Mouse (Mus musculus) heart, embryonic 13.5 days (tissue): Measurements from ENCODE around the gene Topaz1. TPM values are rescaled to one million over a fixed set of nuclear protein-coding genes. Genes with fewer than 3 reads are reported as not detected.

Experiments used
- ATAC-seq: fragments of 200-750 bp; cut with Nextera tagmentation; 2 replicates; pipeline ENCODE4 v1.8.0; 2017; ENCODE audit warnings: moderate TSS enrichment; ENCODE audit not compliant: insufficient number of reproducible peaks, low FRiP score, low TSS enrichment; ENCODE audit errors: extremely low read depth
- H3K27ac ChIP-seq: fragments of 300-500 bp; sonication (generic); replicated peaks from 2 replicates; pipeline ENCODE4 v1.5.1; 2015; ENCODE audit warnings: moderate library complexity, mild to moderate bottlenecking, inconsistent platforms
- H3K27me3 ChIP-seq: fragments of 300-500 bp; sonication (generic); replicated peaks from 2 replicates; pipeline ENCODE4 v1.6.1; 2015; ENCODE audit warnings: mild to moderate bottlenecking, inconsistent platforms
- H3K36me3 ChIP-seq: fragments of 300-500 bp; sonication (generic); 2 replicates; pipeline ENCODE4 v1.6.1; 2015; ENCODE audit warnings: mild to moderate bottlenecking, inconsistent platforms
- H3K4me1 ChIP-seq: fragments of 300-500 bp; sonication (generic); 2 replicates; pipeline ENCODE4 v1.6.1; 2015; ENCODE audit warnings: inconsistent platforms
- H3K4me2 ChIP-seq: fragments of 300-500 bp; sonication (generic); 2 replicates; pipeline ENCODE4 v1.6.1; 2015; ENCODE audit warnings: inconsistent platforms, mild to moderate bottlenecking, moderate library complexity
- H3K4me3 ChIP-seq: fragments of 300-500 bp; sonication (generic); 2 replicates; pipeline ENCODE4 v1.5.1; 2015; ENCODE audit warnings: moderate library complexity, mild to moderate bottlenecking, inconsistent platforms
- H3K9ac ChIP-seq: fragments of 300-500 bp; sonication (generic); 2 replicates; pipeline ENCODE4 v1.6.1; 2015; ENCODE audit warnings: inconsistent platforms, mild to moderate bottlenecking, moderate library complexity
- H3K9me3 ChIP-seq: fragments of 300-500 bp; sonication (generic); 2 replicates; pipeline ENCODE4 v1.6.1; 2016; ENCODE audit warnings: inconsistent platforms
- WGBS: fragments of 180-500 bp; shearing (Covaris S2); methylation state at CpG from one replicate; pipeline ENCODE4 v1.1.7; 2015; ENCODE audit warnings: mixed read lengths; 5-methylcytosine and 5-hydroxymethylcytosine counted together
- polyA plus RNA-seq: library from polyadenylated mRNA; unstranded; fragments of >200 nt; fragmentation: Nextera tagmentation; extraction: Ambion mirVana; gene quantifications from 2 replicates; pipeline ENCODE4 v1.2.1, GENCODE M21; 2015

Topaz1 gene
- polyA plus RNA-seq = not detected in 2 replicates

DNA sequence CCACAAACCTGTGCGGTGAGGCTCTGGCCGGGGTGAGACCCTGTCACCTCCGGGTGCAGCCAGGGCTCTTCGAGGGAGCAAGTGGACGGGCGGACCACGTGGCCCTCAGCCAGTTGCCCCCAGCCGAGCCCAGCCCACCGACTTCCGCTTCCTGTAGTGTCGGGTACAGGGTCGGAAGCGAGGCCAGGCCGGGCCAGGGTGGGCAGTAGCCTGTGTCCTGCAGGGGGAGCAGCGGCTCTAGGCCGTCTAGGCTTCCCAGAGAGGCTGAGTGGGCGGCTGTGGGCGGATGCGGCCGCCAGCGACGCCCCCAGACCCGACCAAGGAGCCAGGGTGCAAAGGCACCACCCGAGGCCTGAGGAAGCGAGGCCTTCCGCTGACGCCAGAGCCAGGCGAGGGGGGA, at the start of gene Topaz1:
TSS of gene Topaz1 (plus strand) at position 287 of the 400 bp plus-strand sequence.
- Histone ChIP-seq H3K36me3 (no peaks in the 10 kb centered on the region), H3K9me3 (no peaks in the 10 kb centered on the region), H3K4me2 (no peak within 1 kb of the TSS), H3K4me3 (no peak within 1 kb of the TSS), H3K27ac (no peak within 1 kb of the TSS), H3K27me3 (0 out of 2 replicates have a peak, but pooled peaks cover 3% of the 10 kb centered on the region), H3K4me1 (no peaks in the 10 kb centered on the region), H3K9ac (no peak within 1 kb of the TSS)
- no peak for ATAC-seq
- 58% methylated on average over 28 of the region's 28 CpGs for WGBS

GRCm38 (mm10) chr9:122701817-122702216, 45.3 kb upstream of the Topaz1 start:
- no peak overlapping the region for H3K9ac ChIP-seq
- H3K27me3 ChIP-seq = peaks cover 13% of the 10 kb centered on the region; the same call in 1 of the 2 replicates
- no peaks in the 10 kb centered on the region for H3K36me3 ChIP-seq
- no peak overlapping the region for H3K27ac ChIP-seq
- no peaks in the 10 kb centered on the region for H3K9me3 ChIP-seq
- 1% methylated on average over 3 of the region's 3 CpGs for WGBS
- H3K4me1 ChIP-seq = no peaks in the 10 kb centered on the region
- no peak overlapping the region for H3K4me3 ChIP-seq
- H3K4me2 ChIP-seq = no peak overlapping the region
- ATAC-seq = no peak

- WGBS = 43% methylated on average over 2 of the region's 2 CpGs
- Histone ChIP-seq H3K27me3 (peaks cover 15% of the 10 kb centered on the region; the same call in 1 of the 2 replicates), H3K9ac (no peak overlapping the region), H3K4me3 (no peak overlapping the region), H3K36me3 (no peaks in the 10 kb centered on the region), H3K9me3 (no peaks in the 10 kb centered on the region), H3K4me1 (no peaks in the 10 kb centered on the region), H3K4me2 (no peak overlapping the region), H3K27ac (no peak overlapping the region)
- no peak for ATAC-seq
Measured at GRCm38 (mm10) chr9:122713836-122714235, 33.3 kb upstream of the Topaz1 start.

DNA sequence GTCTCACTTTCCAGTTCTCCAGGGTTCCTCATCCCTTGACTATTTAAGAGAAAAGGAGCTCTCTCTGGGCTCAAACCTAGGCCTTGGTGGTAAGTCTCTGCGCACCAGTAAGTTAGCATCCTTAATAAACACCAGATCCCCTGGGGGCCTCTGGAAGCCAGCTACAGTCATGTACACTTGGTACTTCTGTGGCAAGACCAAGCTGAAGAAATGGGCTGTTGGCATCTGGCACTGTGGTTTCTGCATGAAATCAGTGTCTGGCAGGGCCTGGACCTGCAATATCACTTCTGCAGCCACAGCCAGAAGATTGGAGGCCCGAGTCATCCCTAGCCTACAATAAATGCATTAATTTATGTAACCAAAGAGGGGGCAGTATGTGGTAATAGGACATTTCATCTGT, 32.1 kb upstream of the Topaz1 start:
- Histone ChIP-seq H3K9ac (no peak overlapping the region), H3K9me3 (no peaks in the 10 kb centered on the region), H3K4me2 (no peak overlapping the region), H3K4me1 (no peaks in the 10 kb centered on the region), H3K36me3 (no peaks in the 10 kb centered on the region), H3K4me3 (no peak overlapping the region), H3K27me3 (peaks cover 24% of the 10 kb centered on the region; the same call in 1 of the 2 replicates), H3K27ac (no peak overlapping the region)
- no peak for ATAC-seq
- 77% methylated on average over 2 of the region's 2 CpGs for WGBS

DNA sequence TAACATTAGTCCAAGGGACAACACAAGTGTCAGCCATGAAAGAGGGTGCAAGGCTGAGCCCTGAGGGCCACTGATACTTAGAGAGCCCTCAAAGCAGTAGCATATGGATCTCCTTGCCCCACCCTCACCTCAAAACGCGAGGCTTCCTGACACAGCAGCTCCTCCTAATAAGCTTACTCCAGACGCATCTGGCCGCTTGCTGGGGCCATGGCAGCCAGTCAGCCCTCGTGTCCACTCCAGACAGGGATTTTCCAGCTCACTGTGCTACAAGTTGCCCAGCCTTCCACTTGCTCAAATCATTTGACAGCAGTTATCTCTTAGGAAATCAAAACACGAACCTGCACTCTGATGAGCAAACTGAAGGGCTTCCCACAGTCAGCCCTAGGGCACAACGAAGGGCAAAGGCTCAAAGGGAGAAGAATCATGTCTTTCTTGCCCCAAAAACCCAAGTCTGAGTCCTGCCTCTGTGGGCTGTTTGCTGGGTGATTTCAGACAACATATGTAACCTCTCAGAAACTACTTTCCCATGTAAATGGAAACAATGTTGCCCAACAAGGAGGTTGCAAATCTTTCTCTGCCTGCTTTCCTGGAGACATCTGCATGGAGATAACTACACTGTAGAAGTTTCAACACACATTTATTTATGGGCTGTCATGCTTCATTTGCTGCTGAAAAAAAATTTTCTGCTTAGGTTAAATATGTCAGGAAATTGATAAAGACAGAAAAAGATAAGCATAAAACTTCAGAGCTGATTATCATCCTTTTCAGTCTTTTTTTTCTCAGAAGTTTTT, 30.8 kb upstream of the Topaz1 start:
- Histone ChIP-seq H3K9ac (no peak overlapping the region), H3K4me2 (no peak overlapping the region), H3K36me3 (no peaks in the 10 kb centered on the region), H3K27ac (no peak overlapping the region), H3K4me3 (no peak overlapping the region), H3K9me3 (no peaks in the 10 kb centered on the region), H3K4me1 (no peaks in the 10 kb centered on the region), H3K27me3 (peaks cover 25% of the 10 kb centered on the region; the same call in 1 of the 2 replicates)
- ATAC-seq = no peak
- WGBS = 16% methylated on average over 7 of the region's 7 CpGs

GRCm38 (mm10) chr9:122722296-122722695, 24.9 kb upstream of the Topaz1 start:
- ATAC-seq = no peak
- Histone ChIP-seq H3K27ac (no peak overlapping the region), H3K4me3 (no peak overlapping the region), H3K4me2 (no peak overlapping the region), H3K27me3 (peaks cover 74% of the 10 kb centered on the region), H3K9ac (no peak overlapping the region), H3K4me1 (peaks cover 7% of the 10 kb centered on the region; the same call in 1 of the 2 replicates), H3K36me3 (no peaks in the 10 kb centered on the region), H3K9me3 (no peaks in the 10 kb centered on the region)
- 23% methylated on average over 4 of the region's 4 CpGs for WGBS

DNA sequence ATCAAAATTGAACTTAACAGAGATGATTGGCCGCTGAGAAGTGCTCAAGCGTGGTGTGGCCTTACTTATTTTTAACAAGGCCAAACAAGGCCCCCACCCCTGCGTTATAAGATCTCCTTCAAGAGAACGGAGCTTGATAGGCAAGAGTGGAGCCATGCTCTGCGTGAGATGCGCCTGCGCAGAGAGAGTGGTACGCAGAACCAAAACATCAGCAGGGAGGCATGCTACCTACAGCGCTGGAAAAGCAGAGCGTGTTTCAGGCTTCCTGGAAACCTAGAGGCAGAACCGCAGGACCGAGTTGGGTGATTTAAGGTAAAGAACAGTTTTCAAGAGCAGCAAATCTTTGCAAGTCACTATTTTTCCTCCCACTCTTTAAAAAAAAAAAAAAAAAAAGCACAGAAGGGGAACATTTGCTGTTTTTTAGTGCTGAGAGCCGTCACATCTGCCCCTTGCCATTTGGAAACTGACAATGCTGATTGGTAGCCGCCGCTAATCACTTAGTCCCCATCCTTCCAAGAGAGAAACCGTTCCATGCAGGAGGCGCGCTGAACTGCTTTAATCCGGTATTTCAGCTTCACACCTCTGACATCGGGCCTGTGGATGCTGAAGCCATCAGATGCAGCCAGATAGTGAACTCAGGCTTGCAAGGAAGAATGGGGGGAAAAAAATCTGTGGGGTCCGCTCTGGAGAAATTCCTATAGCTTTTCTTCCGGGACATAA, 21.9 kb upstream of the Topaz1 start:
- Histone ChIP-seq H3K27me3 (peaks cover 62% of the 10 kb centered on the region), H3K36me3 (no peaks in the 10 kb centered on the region), H3K9ac (no peak overlapping the region), H3K4me2 (peak overlapping the region; percentile 36), H3K4me3 (no peak overlapping the region), H3K9me3 (no peaks in the 10 kb centered on the region), H3K4me1 (peaks cover 7% of the 10 kb centered on the region; the same call in 1 of the 2 replicates), H3K27ac (no peak overlapping the region)
- no peak for ATAC-seq
- 14% methylated on average over 22 of the region's 22 CpGs for WGBS

DNA sequence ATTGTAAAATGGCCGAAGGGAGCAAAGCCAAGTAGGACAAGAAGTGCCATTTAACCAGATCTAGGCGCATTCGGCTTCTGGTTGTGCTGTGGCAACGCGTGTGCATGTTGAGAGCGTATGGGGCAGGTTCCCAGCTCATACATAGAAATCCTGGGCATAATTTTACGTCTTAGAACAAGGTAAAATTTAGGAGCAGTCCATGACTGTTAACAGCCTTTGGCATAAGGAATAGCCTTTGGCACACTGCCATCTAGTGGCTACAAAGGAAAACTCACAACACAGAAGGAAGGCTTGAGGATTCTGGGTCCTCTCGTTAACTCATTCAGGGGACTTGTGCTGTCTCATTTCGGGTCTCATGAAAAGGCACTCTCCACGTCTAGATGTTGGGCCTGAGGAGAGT, 17.6 kb upstream of the Topaz1 start:
- Histone ChIP-seq H3K36me3 (no peaks in the 10 kb centered on the region), H3K9me3 (no peaks in the 10 kb centered on the region), H3K4me2 (no peak overlapping the region), H3K4me3 (no peak overlapping the region), H3K4me1 (peaks cover 11% of the 10 kb centered on the region; the same call in 1 of the 2 replicates), H3K27me3 (peaks cover 75% of the 10 kb centered on the region), H3K9ac (no peak overlapping the region), H3K27ac (no peak overlapping the region)
- no peak for ATAC-seq
- 17% methylated on average over 10 of the region's 10 CpGs for WGBS

- no peak overlapping the region for H3K9ac ChIP-seq
- 0 out of 2 replicates have a peak, but pooled peaks cover 3% of the 10 kb centered on the region for H3K4me1 ChIP-seq
- peak overlapping the region; percentile 44 for H3K4me2 ChIP-seq
- ATAC-seq = no peak
- H3K36me3 ChIP-seq = no peaks in the 10 kb centered on the region
- peaks cover 62% of the 10 kb centered on the region for H3K27me3 ChIP-seq
- WGBS = 42% methylated on average over 8 of the region's 8 CpGs
- no peak overlapping the region for H3K27ac ChIP-seq
- H3K9me3 ChIP-seq = no peaks in the 10 kb centered on the region
- no peak overlapping the region for H3K4me3 ChIP-seq
Measured at GRCm38 (mm10) chr9:122732126-122732810, 14.9 kb upstream of the Topaz1 start.

- Histone ChIP-seq H3K36me3 (no peaks in the 10 kb centered on the region), H3K27ac (no peak overlapping the region), H3K4me2 (peak overlapping the region; percentile 44), H3K9ac (no peak overlapping the region), H3K4me1 (0 out of 2 replicates have a peak, but pooled peaks cover 3% of the 10 kb centered on the region), H3K27me3 (peaks cover 60% of the 10 kb centered on the region), H3K4me3 (peak overlapping the region; percentile 33), H3K9me3 (no peaks in the 10 kb centered on the region)
- 34% methylated on average over 12 of the region's 12 CpGs for WGBS
- ATAC-seq = no peak
Measured at GRCm38 (mm10) chr9:122733222-122733621, 13.9 kb upstream of the Topaz1 start.

DNA sequence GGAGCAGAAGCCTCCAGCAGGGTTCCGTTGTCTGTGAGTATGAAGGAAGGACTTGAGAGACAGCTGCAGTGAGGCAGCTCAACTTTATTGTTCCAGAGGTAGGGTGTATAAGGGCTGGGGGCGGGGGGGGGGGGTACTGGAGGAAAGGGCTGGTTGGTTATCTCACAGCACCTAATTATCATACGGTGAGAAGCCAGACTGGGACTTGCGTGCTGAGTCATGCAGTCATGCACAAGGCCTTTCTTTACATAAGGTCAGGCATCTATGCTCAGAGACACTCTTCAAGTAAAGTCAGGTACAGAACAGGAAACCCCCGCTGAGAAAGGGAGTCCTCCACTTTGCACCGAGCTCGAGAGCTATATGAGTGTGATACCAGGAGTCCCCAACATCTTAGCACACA, 12.2 kb upstream of the Topaz1 start:
- Histone ChIP-seq H3K36me3 (no peaks in the 10 kb centered on the region), H3K27me3 (peaks cover 53% of the 10 kb centered on the region), H3K4me3 (no peak overlapping the region), H3K4me1 (0 out of 2 replicates have a peak, but pooled peaks cover 3% of the 10 kb centered on the region), H3K9me3 (no peaks in the 10 kb centered on the region), H3K4me2 (no peak overlapping the region), H3K27ac (no peak overlapping the region), H3K9ac (no peak overlapping the region)
- 51% methylated on average over 7 of the region's 7 CpGs for WGBS
- ATAC-seq = no peak
